Mouse (Mus musculus): ENCODE measurements at regions not wholly inside any gene's neighbourhood (a gene's known extent, or its start where the extent isn't known, plus 50 kb on each side); places are given as distances from the start of the nearest gene placed in this dataset.
A peak's percentile ranks its signal among the peaks of the same experiment; 100 is the strongest.

- WGBS = 84% methylated on average over 2 of the region's 2 CpGs
- no peak for ATAC-seq
- H3K4me3 ChIP-seq (ENCODE audit: low read depth, low read length) = no peak overlapping the region
These were observed 294.7 kb downstream of the Plpp3 start for GRCm38 (mm10) chr4:105451871-105452270.

GRCm38 (mm10) chr4:105456955-105457621, 299.9 kb downstream of the Plpp3 start:
- H3K4me3 ChIP-seq (ENCODE audit: low read depth, low read length) = no peak overlapping the region
- H3K4me2 ChIP-seq (ENCODE audit: low read length) = no peak overlapping the region
- H3K4me1 ChIP-seq (ENCODE audit: control insufficient read depth, insufficient read depth, low read length) = no peaks in the 10 kb centered on the region
- no peaks in the 10 kb centered on the region for H3K27me3 ChIP-seq (ENCODE audit: control insufficient read depth, insufficient read depth, low read depth, low read length)
- H3K27ac ChIP-seq (ENCODE audit: low read length) = no peak overlapping the region
- no peaks in the 10 kb centered on the region for H3K9me3 ChIP-seq (replicated peaks; ENCODE audit: control insufficient read depth, low read length, poor library complexity, severe bottlenecking)
- no peaks in the 10 kb centered on the region for H3K36me3 ChIP-seq (ENCODE audit: control insufficient read depth, insufficient read depth, low read length)
- WGBS = 83% methylated on average over 11 of the region's 11 CpGs
- ATAC-seq = no peak
- H3K9ac ChIP-seq (ENCODE audit: low read depth, low read length) = no peak overlapping the region

More at GRCm38 (mm10) chr4:105451871-105452270, 294.7 kb downstream of the Plpp3 start:
- H3K27me3 ChIP-seq (ENCODE audit: control insufficient read depth, insufficient read depth, low read depth, low read length) = no peaks in the 10 kb centered on the region
- H3K27ac ChIP-seq (ENCODE audit: low read length) = no peak overlapping the region
- no peak overlapping the region for H3K9ac ChIP-seq (ENCODE audit: low read depth, low read length)
- H3K9me3 ChIP-seq (replicated peaks; ENCODE audit: control insufficient read depth, low read length, poor library complexity, severe bottlenecking) = no peaks in the 10 kb centered on the region
- H3K4me2 ChIP-seq (ENCODE audit: low read length) = no peak overlapping the region
- H3K4me1 ChIP-seq (ENCODE audit: control insufficient read depth, insufficient read depth, low read length) = 0 out of 2 replicates have a peak, but pooled peaks cover 2% of the 10 kb centered on the region
- no peaks in the 10 kb centered on the region for H3K36me3 ChIP-seq (ENCODE audit: control insufficient read depth, insufficient read depth, low read length)

GRCm38 (mm10) chr4:105459991-105460688, 303.0 kb downstream of the Plpp3 start:
- H3K36me3 ChIP-seq (ENCODE audit: control insufficient read depth, insufficient read depth, low read length) = no peaks in the 10 kb centered on the region
- H3K27me3 ChIP-seq (ENCODE audit: control insufficient read depth, insufficient read depth, low read depth, low read length) = no peaks in the 10 kb centered on the region
- H3K9ac ChIP-seq (ENCODE audit: low read depth, low read length) = no peak overlapping the region
- no peak overlapping the region for H3K27ac ChIP-seq (ENCODE audit: low read length)
- H3K9me3 ChIP-seq (replicated peaks; ENCODE audit: control insufficient read depth, low read length, poor library complexity, severe bottlenecking) = no peaks in the 10 kb centered on the region
- no peak overlapping the region for H3K4me3 ChIP-seq (ENCODE audit: low read depth, low read length)
- no peak for ATAC-seq
- no peak overlapping the region for H3K4me2 ChIP-seq (ENCODE audit: low read length)
- WGBS = 79% methylated on average over 3 of the region's 3 CpGs
- H3K4me1 ChIP-seq (ENCODE audit: control insufficient read depth, insufficient read depth, low read length) = no peaks in the 10 kb centered on the region

GRCm38 (mm10) chr4:105460689-105461005, 303.5 kb downstream of the Plpp3 start:
- ATAC-seq = no peak
- Histone ChIP-seq H3K36me3 (ENCODE audit: control insufficient read depth, insufficient read depth, low read length) (no peaks in the 10 kb centered on the region), H3K9ac (ENCODE audit: low read depth, low read length) (no peak overlapping the region), H3K4me2 (ENCODE audit: low read length) (no peak overlapping the region), H3K9me3 (replicated peaks; ENCODE audit: control insufficient read depth, low read length, poor library complexity, severe bottlenecking) (no peaks in the 10 kb centered on the region), H3K27ac (ENCODE audit: low read length) (no peak overlapping the region), H3K4me1 (ENCODE audit: control insufficient read depth, insufficient read depth, low read length) (no peaks in the 10 kb centered on the region), H3K4me3 (ENCODE audit: low read depth, low read length) (no peak overlapping the region), H3K27me3 (ENCODE audit: control insufficient read depth, insufficient read depth, low read depth, low read length) (no peaks in the 10 kb centered on the region)
- 32% methylated on average over 2 of the region's 2 CpGs for WGBS

GRCm38 (mm10) chr4:105467811-105468210, 310.7 kb downstream of the Plpp3 start:
- 95% methylated on average over 7 of the region's 7 CpGs for WGBS
- Histone ChIP-seq H3K27me3 (ENCODE audit: control insufficient read depth, insufficient read depth, low read depth, low read length) (no peaks in the 10 kb centered on the region), H3K27ac (ENCODE audit: low read length) (no peak overlapping the region), H3K4me2 (ENCODE audit: low read length) (no peak overlapping the region), H3K9me3 (replicated peaks; ENCODE audit: control insufficient read depth, low read length, poor library complexity, severe bottlenecking) (no peaks in the 10 kb centered on the region), H3K4me1 (ENCODE audit: control insufficient read depth, insufficient read depth, low read length) (no peaks in the 10 kb centered on the region), H3K36me3 (ENCODE audit: control insufficient read depth, insufficient read depth, low read length) (no peaks in the 10 kb centered on the region), H3K9ac (ENCODE audit: low read depth, low read length) (no peak overlapping the region), H3K4me3 (ENCODE audit: low read depth, low read length) (no peak overlapping the region)
- no peak for ATAC-seq

GRCm38 (mm10) chr4:105469300-105469821, 312.2 kb downstream of the Plpp3 start:
- Histone ChIP-seq H3K36me3 (ENCODE audit: control insufficient read depth, insufficient read depth, low read length) (no peaks in the 10 kb centered on the region), H3K9ac (ENCODE audit: low read depth, low read length) (no peak overlapping the region), H3K9me3 (replicated peaks; ENCODE audit: control insufficient read depth, low read length, poor library complexity, severe bottlenecking) (no peaks in the 10 kb centered on the region), H3K4me3 (ENCODE audit: low read depth, low read length) (no peak overlapping the region), H3K27me3 (ENCODE audit: control insufficient read depth, insufficient read depth, low read depth, low read length) (no peaks in the 10 kb centered on the region), H3K4me1 (ENCODE audit: control insufficient read depth, insufficient read depth, low read length) (no peaks in the 10 kb centered on the region), H3K27ac (ENCODE audit: low read length) (no peak overlapping the region), H3K4me2 (ENCODE audit: low read length) (no peak overlapping the region)
- 73% methylated on average over 6 of the region's 6 CpGs for WGBS
- ATAC-seq = no peak

- WGBS = 14% methylated on average over 11 of the region's 11 CpGs
- Histone ChIP-seq H3K36me3 (ENCODE audit: control insufficient read depth, insufficient read depth, low read length) (no peaks in the 10 kb centered on the region), H3K4me2 (ENCODE audit: low read length) (no peak overlapping the region), H3K9ac (ENCODE audit: low read depth, low read length) (no peak overlapping the region), H3K27ac (ENCODE audit: low read length) (no peak overlapping the region), H3K4me1 (ENCODE audit: control insufficient read depth, insufficient read depth, low read length) (peaks cover 4% of the 10 kb centered on the region; the same call in 1 of the 2 replicates), H3K4me3 (ENCODE audit: low read depth, low read length) (no peak overlapping the region), H3K27me3 (ENCODE audit: control insufficient read depth, insufficient read depth, low read depth, low read length) (no peaks in the 10 kb centered on the region), H3K9me3 (replicated peaks; ENCODE audit: control insufficient read depth, low read length, poor library complexity, severe bottlenecking) (no peaks in the 10 kb centered on the region)
- ATAC-seq = 0 out of 2 replicates have a peak, but pooled peaks have one; percentile 42
These were observed 314.7 kb upstream of the Gm12728 start for GRCm38 (mm10) chr4:105474765-105475560.

GRCm38 (mm10) chr4:105476332-105476731, 313.3 kb upstream of the Gm12728 start:
- no peak overlapping the region; the same call in 1 of the 2 replicates for H3K27ac ChIP-seq (ENCODE audit: low read length)

More at GRCm38 (mm10) chr4:105476332-105476731, 313.3 kb upstream of the Gm12728 start:
- Histone ChIP-seq H3K4me3 (ENCODE audit: low read depth, low read length) (no peak overlapping the region), H3K4me2 (ENCODE audit: low read length) (no peak overlapping the region), H3K9me3 (replicated peaks; ENCODE audit: control insufficient read depth, low read length, poor library complexity, severe bottlenecking) (no peaks in the 10 kb centered on the region), H3K36me3 (ENCODE audit: control insufficient read depth, insufficient read depth, low read length) (no peaks in the 10 kb centered on the region), H3K9ac (ENCODE audit: low read depth, low read length) (no peak overlapping the region), H3K4me1 (ENCODE audit: control insufficient read depth, insufficient read depth, low read length) (peaks cover 4% of the 10 kb centered on the region; the same call in 1 of the 2 replicates), H3K27me3 (ENCODE audit: control insufficient read depth, insufficient read depth, low read depth, low read length) (no peaks in the 10 kb centered on the region)
- 78% methylated on average over 4 of the region's 4 CpGs for WGBS
- ATAC-seq = no peak
